Mouse (Mus musculus): ENCODE measurements at regions not wholly inside any gene's neighbourhood (a gene's known extent, or its start where the extent isn't known, plus 50 kb on each side); places are given as distances from the start of the nearest gene placed in this dataset.
"Not testable (repeated sequence)": the region's sequence is repeated elsewhere in the genome, so short reads cannot be mapped to it uniquely, and the experiment has no call there.

GRCm38 (mm10) chr2:166330364-166330763, 174.9 kb upstream of the Sulf2 start:
- intact Hi-C loops (cut with DNase I) = no loop called here

DNA sequence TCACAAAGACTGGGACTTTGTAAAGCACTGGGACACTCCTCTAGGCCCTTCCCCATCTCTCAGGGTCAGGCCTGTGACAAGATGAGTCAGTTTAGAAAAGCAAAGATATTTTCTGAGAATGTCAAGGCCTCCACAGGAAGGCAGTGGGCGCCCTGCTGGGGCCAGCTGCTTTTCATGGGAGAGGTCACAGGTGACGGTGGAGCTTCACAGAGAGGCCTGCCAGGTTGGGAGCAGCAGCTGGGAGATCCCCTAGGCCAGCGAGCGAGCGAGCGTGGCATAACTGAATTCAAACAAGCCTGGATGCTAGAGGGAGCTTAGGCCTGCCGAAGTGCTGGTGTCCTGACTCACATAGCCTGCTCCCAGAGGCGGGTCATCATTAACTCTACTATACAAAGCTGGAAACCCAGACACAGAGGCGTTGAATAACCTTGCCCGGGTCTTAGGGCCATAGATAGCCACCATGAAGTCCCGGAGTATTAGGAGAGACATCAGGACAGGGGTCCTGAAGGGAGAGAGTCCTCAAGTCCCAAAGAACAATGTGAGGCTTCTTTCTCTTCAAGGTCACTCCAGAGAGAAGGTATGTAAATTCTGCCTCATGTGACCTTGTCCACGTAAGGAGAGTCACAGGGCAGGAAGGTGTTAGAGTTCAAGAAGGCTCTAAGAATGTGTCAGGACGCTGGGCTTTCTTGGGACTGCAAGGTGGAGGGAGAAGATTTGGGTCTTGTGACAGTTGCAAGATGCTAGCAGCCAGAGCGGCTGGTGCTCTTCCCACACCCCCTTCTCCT, 174.3 kb upstream of the Sulf2 start:
- intact Hi-C loops (cut with DNase I) = no loop called here

GRCm38 (mm10) chr2:166326932-166327331, 171.5 kb upstream of the Sulf2 start:
- intact Hi-C loops (cut with DNase I) = no loop called here

- intact Hi-C loops (cut with DNase I) = no loop called here
Observed at GRCm38 (mm10) chr2:166324954-166325353, 169.5 kb upstream of the Sulf2 start.

GRCm38 (mm10) chr2:166324439-166324838, 169.0 kb upstream of the Sulf2 start:
- intact Hi-C loops (cut with DNase I) = no loop called here

- intact Hi-C loops (cut with DNase I) = no loop called here
Observed at GRCm38 (mm10) chr2:166322668-166323043, 167.2 kb upstream of the Sulf2 start.

GRCm38 (mm10) chr2:166321992-166322667, 166.7 kb upstream of the Sulf2 start:
- intact Hi-C loops (cut with DNase I) = no loop called here

GRCm38 (mm10) chr2:166316409-166316916, 161.0 kb upstream of the Sulf2 start:
- intact Hi-C loops (cut with DNase I) = no loop called here

DNA sequence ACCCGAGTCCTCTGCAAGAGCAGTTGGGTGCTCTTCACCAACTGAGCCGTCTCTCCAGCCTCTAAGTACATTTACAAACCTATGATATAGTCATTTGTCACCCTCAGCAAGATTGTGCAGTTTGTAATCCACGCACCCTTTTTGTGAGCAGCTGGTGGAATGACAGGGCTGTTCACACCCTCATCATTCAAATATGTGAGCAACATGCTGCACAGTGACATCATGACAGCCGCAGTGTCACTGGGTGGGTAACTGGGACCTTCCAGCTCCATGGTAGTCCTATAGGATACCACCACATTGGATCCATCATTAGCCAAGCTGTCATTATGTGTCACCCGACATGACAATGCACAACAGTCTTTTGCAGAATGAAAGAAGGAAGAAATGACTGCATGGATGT, 155.0 kb upstream of the Sulf2 start:
- intact Hi-C loops (cut with DNase I) = no loop called here

GRCm38 (mm10) chr2:166309882-166310281, 154.4 kb upstream of the Sulf2 start:
- intact Hi-C loops (cut with DNase I) = loop anchor here (5.0 kb wide), 1 partner anchor 153 kb away; the partner anchor contains the start of gene Sulf2

DNA sequence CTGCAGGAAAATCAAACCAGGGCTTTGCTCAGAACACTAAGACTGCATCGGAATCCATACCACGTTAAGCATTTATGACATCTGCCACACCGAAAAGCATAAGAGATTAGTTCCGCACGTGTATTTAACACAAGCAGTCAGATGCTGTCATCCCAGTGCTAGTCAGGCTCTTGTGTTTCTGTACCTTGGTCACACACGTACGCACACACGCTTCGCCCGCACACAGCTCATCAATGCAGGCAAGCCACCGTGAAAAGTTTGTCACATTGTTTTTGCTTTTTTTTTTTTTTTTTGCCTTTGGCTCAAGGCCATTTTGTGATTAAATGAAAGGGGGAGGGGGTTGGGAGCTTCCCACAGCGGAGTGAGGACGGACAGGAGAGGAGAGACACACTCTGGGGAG, 152.1 kb upstream of the Sulf2 start:
- intact Hi-C loops (cut with DNase I) = loop anchor here (5.0 kb wide), 1 partner anchor 150 kb away; the partner anchor contains the start of gene Sulf2

GRCm38 (mm10) chr2:166305044-166306002, 149.9 kb upstream of the Sulf2 start:
- intact Hi-C loops (cut with DNase I) = loop anchor here (5.0 kb wide), 1 partner anchor 148 kb away; the partner anchor contains the start of gene Sulf2

DNA sequence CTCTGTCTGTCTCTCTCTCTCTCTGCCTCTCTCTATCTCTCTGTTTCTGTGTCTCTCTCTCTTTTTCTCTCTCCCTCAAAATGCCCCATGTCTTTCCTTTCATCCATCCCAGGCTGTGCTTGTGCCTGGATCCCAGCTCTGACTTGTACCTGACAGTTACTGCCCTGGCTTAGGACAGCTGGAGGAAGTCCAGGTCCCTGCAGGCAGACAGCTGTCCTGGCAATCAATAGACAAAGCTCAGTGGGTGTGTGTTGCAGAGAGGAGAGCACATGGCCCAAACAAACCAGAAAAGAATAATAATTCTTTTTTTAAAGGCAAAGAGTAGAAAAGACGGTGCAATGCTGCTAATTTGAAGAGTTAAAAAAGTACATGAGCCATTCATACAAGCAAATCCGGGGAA, 148.4 kb upstream of the Sulf2 start:
- intact Hi-C loops (cut with DNase I) = no loop called here

- intact Hi-C loops (cut with DNase I) = no loop called here
Observed at GRCm38 (mm10) chr2:166301161-166301560, 145.7 kb upstream of the Sulf2 start.

GRCm38 (mm10) chr2:166294672-166295071, 139.2 kb upstream of the Sulf2 start:
- intact Hi-C loops (cut with DNase I) = no loop called here

- intact Hi-C loops (cut with DNase I) = no loop called here
Observed at GRCm38 (mm10) chr2:166292987-166293386, 137.5 kb upstream of the Sulf2 start.

DNA sequence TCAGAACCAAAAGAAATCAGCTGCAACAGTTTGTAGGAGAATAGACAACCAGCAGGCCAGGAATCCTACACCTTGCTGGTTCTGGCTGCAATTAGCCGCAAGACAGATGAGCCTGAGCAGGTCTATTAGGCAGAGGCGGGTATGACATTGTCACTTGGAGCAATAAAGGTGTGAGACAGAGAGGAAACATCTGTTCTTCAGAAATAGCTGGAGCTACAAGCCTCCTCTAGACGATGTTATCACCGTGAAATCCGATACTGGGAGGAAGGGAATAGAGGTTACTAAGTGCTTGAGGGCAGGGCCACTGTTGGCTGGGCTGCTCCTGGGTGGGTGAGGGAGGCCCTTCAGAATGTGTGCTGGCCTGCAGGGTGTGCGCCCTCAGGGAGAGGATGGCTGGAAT, 135.8 kb upstream of the Sulf2 start:
- intact Hi-C loops (cut with DNase I) = no loop called here

DNA sequence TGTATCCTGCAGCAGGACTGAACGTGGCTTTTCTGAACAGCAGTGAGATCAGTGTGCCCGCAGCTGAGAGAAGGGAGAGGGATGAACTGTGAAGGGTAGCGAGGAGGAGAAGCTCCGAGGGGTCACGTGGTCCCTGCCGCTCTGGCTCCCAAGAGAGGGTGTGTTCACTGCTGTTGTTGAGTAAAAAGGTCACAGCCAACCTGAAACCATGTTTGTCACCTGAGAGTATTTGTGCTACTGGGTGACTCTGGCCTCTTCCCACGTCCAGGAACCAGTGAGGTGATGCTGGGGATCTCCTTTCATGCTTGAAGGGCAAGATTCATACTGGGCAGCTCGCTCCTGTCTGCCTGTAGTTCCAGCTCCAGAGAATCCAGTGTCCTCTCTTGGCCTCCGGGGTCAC, 135.4 kb upstream of the Sulf2 start:
- intact Hi-C loops (cut with DNase I) = no loop called here

DNA sequence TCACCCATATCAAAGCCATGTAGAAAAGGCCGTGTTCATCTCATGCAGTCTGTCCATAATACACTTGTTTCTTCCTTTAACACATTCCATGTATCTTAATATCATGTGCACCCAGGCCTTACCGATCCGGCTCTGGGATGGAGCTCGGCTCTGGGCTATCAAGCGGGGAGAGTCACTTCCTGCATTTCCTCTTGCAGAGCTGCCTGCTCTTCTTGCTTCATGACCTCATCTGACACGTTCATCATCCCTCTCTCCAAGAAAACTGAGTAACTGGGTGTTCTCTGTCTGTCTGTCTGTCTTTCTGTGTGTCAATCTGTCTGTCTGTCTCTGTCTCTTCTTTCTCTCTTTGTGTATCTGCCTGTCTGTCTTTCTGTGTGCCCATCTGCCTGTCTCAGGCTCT, 133.7 kb upstream of the Sulf2 start:
- intact Hi-C loops (cut with DNase I) = no loop called here

- intact Hi-C loops (cut with DNase I) = not testable (repeated sequence)
Observed at GRCm38 (mm10) chr2:166281137-166281536, 125.7 kb upstream of the Sulf2 start.

DNA sequence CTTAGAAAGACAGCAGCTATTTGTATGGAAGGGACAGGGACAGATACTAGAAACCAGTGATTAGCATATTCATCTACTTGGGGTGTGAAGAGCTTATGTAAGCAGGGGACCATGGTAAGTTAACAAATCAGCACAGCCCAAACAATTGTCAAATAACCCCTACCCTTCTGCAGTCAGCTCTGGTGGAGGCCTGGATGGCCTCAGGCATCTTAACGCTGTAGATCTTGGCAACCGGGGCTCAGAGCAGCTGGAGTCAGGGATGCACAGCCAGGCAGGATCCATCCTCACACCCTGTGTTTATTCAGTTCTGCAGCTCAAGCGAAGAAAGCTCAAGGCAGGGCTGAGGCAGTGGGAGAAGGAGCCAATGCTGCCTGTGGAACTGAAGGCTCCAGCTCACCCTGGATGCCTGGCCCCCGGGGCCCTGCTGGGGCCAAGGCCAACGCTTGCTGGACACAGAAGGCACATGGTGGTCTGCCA, 125.2 kb upstream of the Sulf2 start:
- intact Hi-C loops (cut with DNase I) = no loop called here

Data from adrenal gland (tissue).